Mouse (Mus musculus): ENCODE measurements around the gene Tnk2. TPM values are rescaled to one million over a fixed set of nuclear protein-coding genes. Genes with fewer than 3 reads are reported as not detected.

The Tnk2 gene
- polyA plus RNA-seq, 1 experiment: 35.0 TPM

DNA sequence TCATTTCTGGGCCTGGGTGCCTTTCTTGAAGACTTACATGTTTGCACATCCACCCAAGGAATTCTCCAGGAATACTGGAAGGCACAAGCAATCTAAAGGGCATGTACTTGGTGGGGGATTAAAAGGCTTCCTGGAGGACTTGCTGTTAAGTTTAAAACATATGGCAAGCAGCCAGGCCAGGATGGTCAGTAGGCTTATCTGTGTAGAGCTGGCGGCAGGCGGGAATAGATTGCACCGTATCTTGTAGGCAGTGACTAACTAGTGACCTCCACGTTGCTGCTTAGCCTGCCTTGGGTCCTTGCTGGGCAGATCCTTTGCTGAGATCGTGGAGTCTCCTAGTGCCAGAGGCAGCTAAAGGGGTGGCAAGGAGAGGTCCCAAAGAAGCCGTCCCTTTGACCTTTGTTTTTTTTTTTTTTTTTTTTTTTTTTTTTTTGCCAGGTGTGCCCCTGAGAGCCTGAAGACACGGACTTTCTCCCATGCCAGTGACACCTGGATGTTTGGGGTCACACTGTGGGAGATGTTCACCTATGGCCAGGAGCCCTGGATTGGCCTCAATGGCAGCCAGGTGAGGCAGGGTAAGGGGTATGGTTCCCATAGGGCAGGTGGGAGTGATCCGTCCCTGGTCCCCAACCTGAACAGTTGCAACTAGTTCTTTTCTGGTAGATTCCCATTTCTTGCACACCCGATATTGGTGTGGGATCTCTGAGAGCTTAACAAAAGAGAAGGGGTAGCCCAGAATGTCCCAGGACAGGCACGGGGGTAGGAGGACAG is 26.9 kb downstream of the Tnk2 start:
- H3K4me2 ChIP-seq (ENCODE audit: low read depth): no peak overlapping the region
- TF ChIP-seq MAX (IDR thresholded peaks at IDR 0.05; ENCODE audit: low read depth) (no peak), CEBPB (IDR thresholded peaks at IDR 0.05; ENCODE audit: insufficient read depth, poor library complexity, severe bottlenecking) (no peak), MYOD1 (IDR thresholded peaks at IDR 0.05; ENCODE audit: control insufficient read depth in 1 of 3, insufficient read length in 2 of 3, low read depth in 2 of 3) (no peak), TCF3 (IDR thresholded peaks at IDR 0.05; ENCODE audit: insufficient read length, low read depth) (no peak), E2F4 (IDR thresholded peaks at IDR 0.05; ENCODE audit: insufficient read depth) (no peak), USF1 (IDR thresholded peaks at IDR 0.05; ENCODE audit: low read depth) (no peak), MYOG (IDR thresholded peaks at IDR 0.05; ENCODE audit: control insufficient read depth in 1 of 3, insufficient read depth in 1 of 3, insufficient read length in 2 of 3, low read depth in 2 of 3) (no peak), POLR2A (IDR thresholded peaks at IDR 0.05; ENCODE audit: insufficient read length, low read depth) (no peak), REST (IDR thresholded peaks at IDR 0.05; ENCODE audit: insufficient read depth, insufficient read length) (no peak), TCF12 (IDR thresholded peaks at IDR 0.05; ENCODE audit: insufficient read depth, poor library complexity, severe bottlenecking) (no peak)

DNA sequence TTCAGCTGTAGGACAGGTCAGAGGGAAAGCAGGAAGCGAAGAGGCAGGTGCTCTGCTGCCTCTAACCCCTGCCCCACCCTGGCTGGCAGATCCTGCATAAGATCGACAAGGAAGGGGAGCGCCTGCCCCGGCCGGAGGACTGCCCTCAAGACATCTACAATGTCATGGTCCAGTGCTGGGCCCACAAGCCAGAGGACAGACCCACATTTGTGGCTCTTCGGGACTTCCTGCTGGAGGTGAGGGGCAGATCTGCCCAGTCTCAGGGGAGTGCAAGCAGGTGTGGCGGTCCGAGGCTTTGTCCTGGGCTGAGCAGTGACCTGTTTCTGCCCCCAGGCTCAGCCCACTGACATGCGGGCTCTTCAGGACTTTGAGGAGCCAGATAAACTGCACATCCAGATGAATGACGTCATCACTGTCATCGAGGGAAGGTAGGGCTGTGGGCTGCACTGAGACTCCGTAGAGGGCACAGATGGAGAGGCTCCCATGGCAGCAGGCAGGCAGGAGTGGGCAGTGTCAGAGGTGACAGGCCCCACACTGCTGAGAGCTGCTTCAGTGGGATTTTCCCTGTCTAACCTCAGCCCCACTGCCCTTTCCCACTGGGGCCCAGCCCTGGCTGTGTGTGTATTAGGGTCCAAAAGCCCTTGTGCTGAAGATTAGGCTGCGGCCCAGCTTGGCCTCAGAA is 27.7 kb downstream of the Tnk2 start:
- Histone ChIP-seq H3K36me3 (ENCODE audit: control insufficient read depth, insufficient read depth) (no peaks in the 10 kb centered on the region), H3K79me2 (ENCODE audit: control insufficient read depth, insufficient read depth) (no peaks in the 10 kb centered on the region), H3K4me2 (ENCODE audit: low read depth) (no peak overlapping the region), H3K27me3 (ENCODE audit: control insufficient read depth, insufficient read depth, insufficient read length) (no peaks in the 10 kb centered on the region), H3K4me3 (no peak overlapping the region), H3ac (ENCODE audit: control insufficient read depth, insufficient read length) (no peak overlapping the region)
- TF ChIP-seq TCF12 (IDR thresholded peaks at IDR 0.05; ENCODE audit: insufficient read depth, poor library complexity, severe bottlenecking) (no peak), USF1 (IDR thresholded peaks at IDR 0.05; ENCODE audit: low read depth) (no peak), REST (IDR thresholded peaks at IDR 0.05; ENCODE audit: insufficient read depth, insufficient read length) (no peak), POLR2AphosphoS2 (IDR thresholded peaks at IDR 0.05; ENCODE audit: insufficient read length, low read depth) (no peak), POLR2A (IDR thresholded peaks at IDR 0.05; ENCODE audit: insufficient read length, low read depth) (no peak), E2F4 (IDR thresholded peaks at IDR 0.05; ENCODE audit: insufficient read depth) (no peak)

More for the DNA sequence above, 26.9 kb downstream of the Tnk2 start:
- no peak overlapping the region for H3ac ChIP-seq (ENCODE audit: control insufficient read depth, insufficient read length)
- H3K4me3 ChIP-seq: no peak overlapping the region
- H3K27me3 ChIP-seq (ENCODE audit: control insufficient read depth, insufficient read depth, insufficient read length): no peaks in the 10 kb centered on the region
- H3K36me3 ChIP-seq (ENCODE audit: control insufficient read depth, insufficient read depth): no peaks in the 10 kb centered on the region
- no peaks in the 10 kb centered on the region for H3K79me2 ChIP-seq (ENCODE audit: control insufficient read depth, insufficient read depth)

DNA sequence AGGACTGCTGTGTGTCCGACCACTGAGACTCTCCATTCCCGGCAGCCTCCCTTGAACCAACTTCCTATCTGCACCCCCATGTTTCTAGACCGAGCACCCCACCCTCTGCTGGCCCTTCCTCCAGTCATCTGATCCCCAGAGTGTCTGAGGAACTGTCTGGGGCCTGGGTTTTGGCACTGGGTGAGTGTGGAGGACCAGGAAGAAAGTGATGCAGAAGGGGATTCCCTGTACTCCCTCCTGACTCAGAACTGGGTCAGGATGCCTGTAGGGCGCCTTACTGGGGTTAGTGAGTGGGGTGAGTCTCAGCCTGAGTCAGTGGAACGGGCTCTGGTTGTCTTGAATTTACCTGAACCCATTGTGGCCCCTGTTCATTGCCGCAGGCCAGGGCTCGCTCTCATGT is 28.6 kb downstream of the Tnk2 start:
- H3K27me3 ChIP-seq (ENCODE audit: control insufficient read depth, insufficient read depth, insufficient read length): no peaks in the 10 kb centered on the region
- no peaks in the 10 kb centered on the region for H3K79me2 ChIP-seq (ENCODE audit: control insufficient read depth, insufficient read depth)
- TF ChIP-seq CEBPB (IDR thresholded peaks at IDR 0.05; ENCODE audit: insufficient read depth, poor library complexity, severe bottlenecking) (no peak), TCF3 (IDR thresholded peaks at IDR 0.05; ENCODE audit: insufficient read length, low read depth) (no peak), TCF12 (IDR thresholded peaks at IDR 0.05; ENCODE audit: insufficient read depth, poor library complexity, severe bottlenecking) (no peak), MYOD1 (IDR thresholded peaks at IDR 0.05; ENCODE audit: control insufficient read depth in 1 of 3, insufficient read length in 2 of 3, low read depth in 2 of 3) (no peak), SRF (IDR thresholded peaks at IDR 0.05; ENCODE audit: control insufficient read depth, insufficient read length, low read depth) (no peak), POLR2A (IDR thresholded peaks at IDR 0.05; ENCODE audit: insufficient read length, low read depth) (no peak), E2F4 (IDR thresholded peaks at IDR 0.05; ENCODE audit: insufficient read depth) (no peak), MAX (IDR thresholded peaks at IDR 0.05; ENCODE audit: low read depth) (no peak), REST (IDR thresholded peaks at IDR 0.05; ENCODE audit: insufficient read depth, insufficient read length) (no peak), MYOG (IDR thresholded peaks at IDR 0.05; ENCODE audit: control insufficient read depth in 1 of 3, insufficient read depth in 1 of 3, insufficient read length in 2 of 3, low read depth in 2 of 3) (no peak), POLR2AphosphoS2 (IDR thresholded peaks at IDR 0.05; ENCODE audit: insufficient read length, low read depth) (no peak), USF1 (IDR thresholded peaks at IDR 0.05; ENCODE audit: low read depth) (no peak)
- no peak overlapping the region for H3ac ChIP-seq (ENCODE audit: control insufficient read depth, insufficient read length)
- H3K4me3 ChIP-seq: no peak overlapping the region
- H3K4me2 ChIP-seq (ENCODE audit: low read depth): peak overlapping the region; percentile 62
- H3K36me3 ChIP-seq (ENCODE audit: control insufficient read depth, insufficient read depth): no peaks in the 10 kb centered on the region

DNA sequence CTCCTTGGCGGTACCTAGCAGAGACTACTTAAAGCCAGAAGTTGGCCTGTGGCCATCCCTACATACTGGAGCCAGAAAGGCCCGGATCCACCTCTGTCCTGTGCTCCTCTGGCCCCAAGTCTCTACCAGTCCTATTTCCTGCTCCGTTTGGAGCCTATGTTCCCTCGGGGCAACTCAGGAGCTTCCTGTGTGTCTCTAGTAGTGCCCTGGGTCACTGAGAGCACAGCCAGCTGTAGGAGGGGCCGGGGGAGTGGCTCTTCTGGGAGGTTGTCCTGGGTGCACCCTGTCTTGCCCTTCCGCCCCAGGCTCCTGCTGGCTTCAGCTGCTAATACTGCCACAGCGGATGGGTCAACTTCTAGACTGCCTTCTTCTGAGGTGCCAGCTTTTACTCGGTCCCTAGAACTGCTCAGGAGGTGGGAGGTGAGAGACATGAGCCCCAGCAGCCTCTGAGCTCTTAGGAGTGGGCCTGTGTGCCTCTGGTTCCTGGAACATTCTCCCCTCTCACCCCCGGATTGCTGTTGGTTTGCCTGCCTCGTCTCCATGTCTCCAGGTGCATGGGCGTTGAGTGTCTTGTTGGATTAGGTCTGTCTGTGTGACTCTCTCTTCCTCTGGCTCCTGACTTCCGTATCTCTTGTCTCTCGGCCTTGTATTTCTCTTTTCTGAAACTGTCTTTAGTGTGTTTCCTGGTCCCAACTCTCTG is 29.3 kb downstream of the Tnk2 start:
- TF ChIP-seq POLR2AphosphoS2 (IDR thresholded peaks at IDR 0.05; ENCODE audit: insufficient read length, low read depth): no peak
- TF ChIP-seq MYOG (IDR thresholded peaks at IDR 0.05; ENCODE audit: control insufficient read depth in 1 of 3, insufficient read depth in 1 of 3, insufficient read length in 2 of 3, low read depth in 2 of 3): no peak
- TF ChIP-seq MYOD1 (IDR thresholded peaks at IDR 0.05; ENCODE audit: control insufficient read depth in 1 of 3, insufficient read length in 2 of 3, low read depth in 2 of 3): no peak
- no peak for TF ChIP-seq USF1 (IDR thresholded peaks at IDR 0.05; ENCODE audit: low read depth)
- no peak for TF ChIP-seq MAX (IDR thresholded peaks at IDR 0.05; ENCODE audit: low read depth)
- no peak for TF ChIP-seq REST (IDR thresholded peaks at IDR 0.05; ENCODE audit: insufficient read depth, insufficient read length)
- TF ChIP-seq TCF3 (IDR thresholded peaks at IDR 0.05; ENCODE audit: insufficient read length, low read depth): no peak
- no peak for TF ChIP-seq CEBPB (IDR thresholded peaks at IDR 0.05; ENCODE audit: insufficient read depth, poor library complexity, severe bottlenecking)
- TF ChIP-seq SRF (IDR thresholded peaks at IDR 0.05; ENCODE audit: control insufficient read depth, insufficient read length, low read depth): no peak
- no peak for TF ChIP-seq POLR2A (IDR thresholded peaks at IDR 0.05; ENCODE audit: insufficient read length, low read depth)
- TF ChIP-seq TCF12 (IDR thresholded peaks at IDR 0.05; ENCODE audit: insufficient read depth, poor library complexity, severe bottlenecking): no peak
- no peak overlapping the region for H3K4me3 ChIP-seq
- H3K27me3 ChIP-seq (ENCODE audit: control insufficient read depth, insufficient read depth, insufficient read length): no peaks in the 10 kb centered on the region
- no peak overlapping the region for H3ac ChIP-seq (ENCODE audit: control insufficient read depth, insufficient read length)
- H3K36me3 ChIP-seq (ENCODE audit: control insufficient read depth, insufficient read depth): no peaks in the 10 kb centered on the region
- H3K79me2 ChIP-seq (ENCODE audit: control insufficient read depth, insufficient read depth): no peaks in the 10 kb centered on the region
- H3K4me2 ChIP-seq (ENCODE audit: low read depth): peak overlapping the region; percentile 62

All from myocyte (in vitro differentiated cells).